Mouse (Mus musculus) kidney, adult 2 months (tissue): ENCODE measurements around the gene Kazald1.

Experiments
- CTCF ChIP-seq: fragments of 200-500 bp; conservative IDR thresholded peaks from 2 replicates; pipeline ENCODE4 v1.5.1; 2011; ENCODE audit warnings: low read depth, mild to moderate bottlenecking, control low read depth, low read length, moderate library complexity, mixed read lengths; ENCODE audit not compliant: insufficient read depth, insufficient read length
- POLR2A ChIP-seq: fragments of 200-500 bp; IDR thresholded peaks from one replicate; pipeline ENCODE4 v1.6.1; 2011; ENCODE audit warnings: low read depth, low read length, control low read depth

- TF ChIP-seq CTCF (no peak), POLR2A (no peak)
Observed at GRCm38 (mm10) chr19:45067758-45068510, 7.1 kb upstream of the Kazald1 start.
